Mouse (Mus musculus): ENCODE measurements around the gene Adam34.
"Not testable (repeated sequence)": the region's sequence is repeated elsewhere in the genome, so short reads cannot be mapped to it uniquely, and the experiment has no call there.

The Adam34 gene

GRCm38 (mm10) chr8:43709949-43710348, at the start of gene Adam34:
Adam34 (minus strand) TSS chr8:43710049.
- DNase-seq: no peak

- DNase-seq: no peak
Measured at GRCm38 (mm10) chr8:43627176-43627575, 82.7 kb downstream of the Adam34 start, which contains the start of gene Gm5346. Gm5346 (minus strand) TSS chr8:43627276.

- no peak for DNase-seq
Measured at GRCm38 (mm10) chr8:43616046-43616445, 93.8 kb downstream of the Adam34 start.

GRCm38 (mm10) chr8:43603657-43604056, 106.2 kb downstream of the Adam34 start:
- not testable (repeated sequence) for DNase-seq

GRCm38 (mm10) chr8:43603166-43603565, 106.7 kb downstream of the Adam34 start:
- DNase-seq: not testable (repeated sequence)

Data from B cell, adult 2 months (primary cell).